In the genomic region with DNA sequence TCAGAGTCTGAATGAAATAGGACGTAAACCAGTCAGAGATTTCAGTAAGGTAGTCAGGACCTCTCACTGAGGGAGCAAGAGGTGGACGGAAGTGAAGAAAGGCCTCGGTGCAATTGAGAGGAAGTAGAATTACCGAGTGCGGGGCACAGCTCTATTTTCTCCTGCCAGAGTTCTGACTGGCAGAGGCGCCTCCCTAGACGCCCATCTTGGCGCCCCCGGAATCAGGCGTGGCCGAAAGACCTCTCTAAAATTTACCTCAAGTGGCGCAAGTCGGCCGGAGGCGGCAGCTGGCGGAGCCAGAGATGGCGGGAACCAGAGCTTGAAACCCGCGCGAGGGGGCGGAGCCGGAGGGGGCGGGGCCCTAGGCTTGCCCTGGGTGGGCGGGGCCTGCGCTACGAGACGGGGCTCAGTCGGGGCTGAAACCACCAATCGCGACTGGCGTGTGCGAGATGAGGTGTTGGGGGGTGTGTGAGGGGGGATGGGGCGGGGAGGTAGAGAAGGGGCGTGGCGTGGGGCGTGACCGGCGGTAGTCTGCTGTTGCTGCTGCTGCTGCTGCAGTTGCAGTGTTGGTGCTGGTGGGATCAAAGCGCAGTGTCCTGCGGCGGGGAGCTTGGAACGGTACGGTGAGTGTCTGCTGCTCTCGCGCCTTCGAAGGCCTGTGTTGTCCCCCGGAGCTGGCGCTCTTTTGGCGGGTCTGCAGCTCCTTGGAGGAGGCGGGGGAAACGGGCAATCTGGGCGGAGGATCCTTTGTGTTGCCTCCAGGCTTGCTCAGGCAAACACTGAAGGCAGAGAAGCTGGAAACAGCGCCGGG, we compare ENCODE assay signal across 8 mouse cellular contexts. TPM values are rescaled to one million over a fixed set of nuclear protein-coding genes. Genes with fewer than 3 reads are reported as not detected.
DNase-seq lines count a peak whose midpoint lies in the region; ATAC-seq and TF ChIP-seq lines count a peak whose summit lies in the region.

A gene (minus strand): TSS at position 334 of the 811 bp plus-strand sequence.
A gene (plus strand): TSS at position 413 of the 811 bp plus-strand sequence.

- peak within 1 kb of the TSS; percentile 86 for H3K9ac ChIP-seq in MEL (ENCODE audit: control insufficient read depth, low read depth, low read length, poor library complexity, severe bottlenecking)
- peak within 1 kb of the TSS; percentile 88 for H3K9ac ChIP-seq in forebrain, postnatal 0 days
- H3K9ac ChIP-seq in lung, embryonic 16.5 days (ENCODE audit: low read length): peak within 1 kb of the TSS; percentile 79

- H3K27me3 ChIP-seq in MEL (ENCODE audit: control insufficient read depth in 1 of 2, insufficient read depth in 2 of 2, low read length in 2 of 2): no peaks in the 10 kb centered on the region
- no peaks in the 10 kb centered on the region for H3K27me3 ChIP-seq in cerebellum, adult 2 months (ENCODE audit: control insufficient read depth, insufficient read depth, low read length)
- no peaks in the 10 kb centered on the region for H3K27me3 ChIP-seq in forebrain, postnatal 0 days (ENCODE audit: insufficient read depth, low read length)
- no peaks in the 10 kb centered on the region for H3K27me3 ChIP-seq in lung, embryonic 16.5 days (ENCODE audit: control insufficient read depth, insufficient read depth, low read depth, low read length)

- no peak for TF ChIP-seq RAD21 in MEL (IDR thresholded peaks at IDR 0.05; ENCODE audit: low read depth, low read length)

- peak within 1 kb of the TSS; percentile 90 for H3K27ac ChIP-seq in MEL (ENCODE audit: control insufficient read depth, low read depth, low read length)
- H3K27ac ChIP-seq in cerebellum, adult 2 months (ENCODE audit: insufficient read depth, low read length): no peak within 1 kb of the TSS
- H3K27ac ChIP-seq in forebrain, postnatal 0 days (ENCODE audit: low read depth, low read length): peak within 1 kb of the TSS; percentile 95
- H3K27ac ChIP-seq in lung, embryonic 16.5 days (ENCODE audit: low read length): peak within 1 kb of the TSS; percentile 96

- H3K4me3 ChIP-seq in MEL (ENCODE audit: control insufficient read depth in 1 of 2, insufficient read depth in 1 of 2, low read depth in 2 of 2, low read length in 2 of 2): peak within 1 kb of the TSS; percentile 81 to 96
- H3K4me3 ChIP-seq in cerebellum, adult 2 months (replicated peaks; ENCODE audit: insufficient read depth, low read depth, low read length): peak within 1 kb of the TSS; percentile 67
- H3K4me3 ChIP-seq in forebrain, postnatal 0 days (ENCODE audit: low read depth, low read length): peak within 1 kb of the TSS; percentile 80
- peak within 1 kb of the TSS; percentile 69 for H3K4me3 ChIP-seq in lung, embryonic 16.5 days (ENCODE audit: low read length)

- H3K4me2 ChIP-seq in forebrain, postnatal 0 days (ENCODE audit: low read depth): peak within 1 kb of the TSS; percentile 80
- peak within 1 kb of the TSS; percentile 76 for H3K4me2 ChIP-seq in lung, embryonic 16.5 days (ENCODE audit: low read depth, low read length)

- peaks cover 41% of the 10 kb centered on the region for H3K79me2 ChIP-seq in MEL (ENCODE audit: control insufficient read depth, insufficient read depth, low read length, poor library complexity)

- TF ChIP-seq POLR2A in MEL (IDR thresholded peaks at IDR 0.05; ENCODE audit: control insufficient read depth in 1 of 2, insufficient read depth in 1 of 2, low read depth in 1 of 2, low read length in 2 of 2, poor library complexity in 1 of 2): peak; percentile 78 to 94
- TF ChIP-seq POLR2A in cerebellum, adult 2 months (IDR thresholded peaks at IDR 0.05; ENCODE audit: borderline replicate concordance, insufficient read depth, low read length): peak; percentile 38; the same call in 1 of the 2 replicates

- no peaks in the 10 kb centered on the region for H3K9me3 ChIP-seq in MEL (replicated peaks; ENCODE audit: insufficient read depth, low read length)
- no peaks in the 10 kb centered on the region for H3K9me3 ChIP-seq in forebrain, postnatal 0 days (ENCODE audit: low read length)
- no peaks in the 10 kb centered on the region for H3K9me3 ChIP-seq in lung, embryonic 16.5 days (ENCODE audit: control insufficient read depth, low read length)

- H3K4me1 ChIP-seq in MEL (ENCODE audit: control insufficient read depth in 1 of 2, insufficient read depth in 2 of 2, low read length in 2 of 2): peaks cover 9 to 10% of the 10 kb centered on the region in 2 experiments
- H3K4me1 ChIP-seq in cerebellum, adult 2 months (ENCODE audit: control insufficient read depth, insufficient read depth, low read length): no peaks in the 10 kb centered on the region
- peaks cover 10% of the 10 kb centered on the region for H3K4me1 ChIP-seq in forebrain, postnatal 0 days (ENCODE audit: insufficient read depth)
- H3K4me1 ChIP-seq in lung, embryonic 16.5 days (replicated peaks; ENCODE audit: control insufficient read depth, insufficient read depth, low read length): peaks cover 24% of the 10 kb centered on the region

- peaks cover 0 to 33% of the 10 kb centered on the region in 2 experiments; a peak in 3 of 4 replicates for H3K36me3 ChIP-seq in MEL (ENCODE audit: control insufficient read depth in 1 of 2, insufficient read depth in 2 of 2, low read length in 2 of 2)
- no peaks in the 10 kb centered on the region for H3K36me3 ChIP-seq in forebrain, postnatal 0 days (ENCODE audit: insufficient read depth)
- H3K36me3 ChIP-seq in lung, embryonic 16.5 days (ENCODE audit: control insufficient read depth, insufficient read depth, low read length): no peaks in the 10 kb centered on the region

- TF ChIP-seq CTCF in MEL (IDR thresholded peaks at IDR 0.05 in 2 of 3, conservative IDR thresholded peaks at IDR 0.05 in 1 of 3; ENCODE audit: control insufficient read depth in 1 of 3, insufficient read depth in 1 of 3, low read depth in 2 of 3, low read length in 3 of 3, poor library complexity in 1 of 3, severe bottlenecking in 1 of 3): no peak
- TF ChIP-seq CTCF in cerebellum, adult 2 months (IDR thresholded peaks at IDR 0.05; ENCODE audit: borderline replicate concordance, insufficient read depth, low read depth, low read length): no peak
- TF ChIP-seq CTCF in forebrain, postnatal 0 days (IDR thresholded peaks at IDR 0.05; ENCODE audit: low read depth): 0 out of 2 replicates have a peak, but pooled peaks have one; percentile 4

- under 1% methylated on average over 54 of the region's 54 CpGs for WGBS in cerebellum, adult 2 months
- WGBS in forebrain, postnatal 0 days: under 1% methylated on average over 54 of the region's 54 CpGs
- WGBS in lung, embryonic 16.5 days: under 1% methylated on average over 51 of the region's 54 CpGs

- peak; percentile 98 for ATAC-seq in forebrain, postnatal 0 days
- ATAC-seq in lung, embryonic 16.5 days (ENCODE audit: low read depth): peak; percentile 97

- DNase-seq in MEL (ENCODE audit: low read depth, low spot score): peak; percentile 98
- peak; percentile 93 for DNase-seq in cerebellum, adult 2 months
- peak; percentile 97 for DNase-seq in forebrain, postnatal 0 days
- peak; percentile 98 for DNase-seq in heart, postnatal 4 days
- peak; percentile 80 for DNase-seq in layer of hippocampus, adult 9-10 months (ENCODE audit: low spot score)
- peak; percentile 93 for DNase-seq in ovary, postnatal 10 days (ENCODE audit: low spot score)
- peak; percentile 97 to 98 for DNase-seq in thymus, postnatal 10 days (ENCODE audit: low spot score in 2 of 2)

- no peak; a peak in 1 of 4 replicates for TF ChIP-seq EP300 in MEL (IDR thresholded peaks at IDR 0.05; ENCODE audit: low read depth in 1 of 2, low read length in 2 of 2)

TF ChIP-seq in MEL, 35 proteins besides CTCF, POLR2A, EP300 and RAD21 (continues in another document):
- TF ChIP-seq POLR2AphosphoS5 (IDR thresholded peaks at IDR 0.05; ENCODE audit: borderline replicate concordance, low read depth, low read length) (peak; percentile 81; the same call in 1 of the 2 replicates), ZKSCAN1 (IDR thresholded peaks at IDR 0.05; ENCODE audit: low read depth, low read length) (no peak), TAL1 (IDR thresholded peaks at IDR 0.05; ENCODE audit: low read length) (no peak), ETS1 (IDR thresholded peaks at IDR 0.05; ENCODE audit: low read depth, low read length) (peak; percentile 48; the same call in 1 of the 2 replicates), MYC (IDR thresholded peaks at IDR 0.05; ENCODE audit: low read depth, low read length) (peak; percentile 43; the same call in 1 of the 2 replicates), SMC3 (IDR thresholded peaks at IDR 0.05; ENCODE audit: low read depth, low read length) (no peak), NELFE (IDR thresholded peaks at IDR 0.05; ENCODE audit: low read depth, low read length) (peak; percentile 97), USF1 (IDR thresholded peaks at IDR 0.05; ENCODE audit: low read depth, low read length) (peak; percentile 40; the same call in 1 of the 2 replicates), ZMIZ1 (IDR thresholded peaks at IDR 0.05; ENCODE audit: low read depth, low read length) (peak; percentile 98), JUND (IDR thresholded peaks at IDR 0.05; ENCODE audit: low read depth, low read length) (no peak), MAZ (IDR thresholded peaks at IDR 0.05; ENCODE audit: low read depth, low read length) (peak; percentile 86), MEF2A (IDR thresholded peaks at IDR 0.05; ENCODE audit: extremely low read depth, insufficient replicate concordance, low read depth, low read length, poor library complexity, severe bottlenecking) (peak; percentile 39; the same call in 1 of the 2 replicates), TBP (IDR thresholded peaks at IDR 0.05; ENCODE audit: low read depth, low read length) (peak; percentile 81), SIN3A (IDR thresholded peaks at IDR 0.05; ENCODE audit: low read length) (peak; percentile 78)

RNA-seq across cellular contexts. Expression of the first gene that starts in this region (rescaled TPM):
- total RNA-seq in MEL (2012; rRNA removed): 7.1 and 7.7 TPM in 2 replicates
- polyA plus RNA-seq in MEL (2012; ENCODE audit: insufficient read depth in 1 of 2, insufficient read length in 2 of 2, low read depth in 1 of 2, low replicate concordance in 2 of 2, missing spikeins in 1 of 2): 10 to 100 TPM in 1 of 2 experiments, not detected in 1; 11.6 TPM
- 2.8 and 4.0 TPM in 2 replicates for polyA plus RNA-seq in cerebellum, adult 2 months (2012; rRNA removed)
- total RNA-seq in forebrain, postnatal 0 days (2014; rRNA removed): 5.4 and 6.1 TPM in 2 replicates
- polyA plus RNA-seq in forebrain, postnatal 0 days (2015; fragmentation: Nextera tagmentation; extraction: Ambion mirVana): 2.7 and 3.8 TPM in 2 replicates
- 1 to 10 TPM; 8.3 to 8.8 TPM for total RNA-seq in heart, postnatal 4 days (2021)
- 13.2 and 15.2 TPM in 2 replicates for polyA plus RNA-seq in lung, embryonic 16.5 days (2015; fragmentation: Nextera tagmentation; extraction: Ambion mirVana)

RNA-seq across cellular contexts. Expression of the second gene that starts in this region (rescaled TPM):
- total RNA-seq in MEL (2012; rRNA removed): 185 and 187 TPM in 2 replicates
- 100 to 1,000 TPM in 1 of 2 experiments, 10 to 100 TPM in 1; 74.7 to 157 TPM for polyA plus RNA-seq in MEL (2012; ENCODE audit: insufficient read depth in 1 of 2, insufficient read length in 2 of 2, low read depth in 1 of 2, low replicate concordance in 2 of 2, missing spikeins in 1 of 2)
- polyA plus RNA-seq in cerebellum, adult 2 months (2012; rRNA removed): 13.3 and 14.6 TPM in 2 replicates
- 232 and 251 TPM in 2 replicates for total RNA-seq in forebrain, postnatal 0 days (2014; rRNA removed)
- 271 and 275 TPM in 2 replicates for polyA plus RNA-seq in forebrain, postnatal 0 days (2015; fragmentation: Nextera tagmentation; extraction: Ambion mirVana)
- total RNA-seq in heart, postnatal 4 days (2021): 10 to 100 TPM; 35.6 to 37.9 TPM
- 85.0 and 89.8 TPM in 2 replicates for polyA plus RNA-seq in lung, embryonic 16.5 days (2015; fragmentation: Nextera tagmentation; extraction: Ambion mirVana)
